Mouse (Mus musculus) stomach, postnatal 0 days (tissue): ENCODE results near the gene Zkscan17.

Experiments
- CTCF ChIP-seq: IDR thresholded peaks from 2 replicates; pipeline ENCODE4 v1.5.1; 2016; ENCODE audit warnings: antibody characterized with exemption, low read depth, mild to moderate bottlenecking, moderate library complexity
- EP300 ChIP-seq: optimal IDR thresholded peaks from 2 replicates; pipeline ENCODE3; 2016; ENCODE audit warnings: antibody characterized with exemption

GRCm38 (mm10) chr11:59569306-59569705 is 42.8 kb upstream of the Zkscan17 start:
- peak; percentile 77 for TF ChIP-seq CTCF
- no peak for TF ChIP-seq EP300
